ENCODE assay signal across 8 mouse cellular contexts in genomic region chr9:87255696-87256030, GRCm38 (mm10). TPM values are rescaled to one million over a fixed set of nuclear protein-coding genes. Genes with fewer than 3 reads are reported as not detected.
DNase-seq lines count a peak whose midpoint lies in the region; ATAC-seq and TF ChIP-seq lines count a peak whose summit lies in the region.

No protein-coding gene starts in this region.

- no peaks in the 10 kb centered on the region; the same call in 1 of the 2 replicates for H3K9me3 ChIP-seq in heart, embryonic 16.5 days (replicated peaks; ENCODE audit: control insufficient read depth, low read length)
- H3K9me3 ChIP-seq in hindbrain, embryonic 15.5 days, result no peaks in the 10 kb centered on the region
- H3K9me3 ChIP-seq in midbrain, embryonic 14.5 days (ENCODE audit: control insufficient read depth, low read length), result no peaks in the 10 kb centered on the region

- no peak for TF ChIP-seq CTCF in bone marrow macrophage, adult 2 months (IDR thresholded peaks at IDR 0.05; ENCODE audit: low read depth, low read length)

- TF ChIP-seq POLR2A in bone marrow macrophage, adult 2 months (IDR thresholded peaks at IDR 0.05; ENCODE audit: borderline replicate concordance, low read depth, low read length), result no peak

- no peak for DNase-seq in heart, postnatal 10 days
- no peak for DNase-seq in midbrain, embryonic 14.5 days
- DNase-seq in gastrocnemius, postnatal 10 days, result no peak
- DNase-seq in urinary bladder, postnatal 14 days (ENCODE audit: low spot score), result no peak
- no peak for DNase-seq in right cerebral cortex, postnatal 10 days (ENCODE audit: low spot score in 2 of 2)

- H3K4me1 ChIP-seq in heart, embryonic 16.5 days (ENCODE audit: control insufficient read depth, insufficient read depth, low read length), result peaks cover 2% of the 10 kb centered on the region
- peaks cover 4% of the 10 kb centered on the region for H3K4me1 ChIP-seq in bone marrow macrophage, adult 2 months (ENCODE audit: control insufficient read depth, insufficient read depth, low read length)
- peaks cover 7% of the 10 kb centered on the region for H3K4me1 ChIP-seq in hindbrain, embryonic 15.5 days (replicated peaks)
- H3K4me1 ChIP-seq in midbrain, embryonic 14.5 days (ENCODE audit: control insufficient read depth, insufficient read depth, low read length), result 0 out of 2 replicates have a peak, but pooled peaks cover 5% of the 10 kb centered on the region

- no peaks in the 10 kb centered on the region for H3K36me3 ChIP-seq in heart, embryonic 16.5 days (ENCODE audit: control insufficient read depth, insufficient read depth)
- no peaks in the 10 kb centered on the region for H3K36me3 ChIP-seq in hindbrain, embryonic 15.5 days
- no peaks in the 10 kb centered on the region for H3K36me3 ChIP-seq in midbrain, embryonic 14.5 days (ENCODE audit: control insufficient read depth, insufficient read depth, low read length)

- peak overlapping the region; percentile 85 for H3K4me2 ChIP-seq in heart, embryonic 16.5 days (ENCODE audit: low read depth, low read length)
- peak overlapping the region; percentile 71 for H3K4me2 ChIP-seq in hindbrain, embryonic 15.5 days
- peak overlapping the region; percentile 75 for H3K4me2 ChIP-seq in midbrain, embryonic 14.5 days (ENCODE audit: low read length)

- H3K9ac ChIP-seq in heart, embryonic 16.5 days (ENCODE audit: low read length), result peak overlapping the region; percentile 77
- H3K9ac ChIP-seq in hindbrain, embryonic 15.5 days, result peak overlapping the region; percentile 49
- H3K9ac ChIP-seq in midbrain, embryonic 14.5 days (replicated peaks; ENCODE audit: low read length), result peak overlapping the region; percentile 67

- intact Hi-C loops in heart, postnatal 10 days (cut with DNase I), result no loop called here

- H3K27me3 ChIP-seq in heart, embryonic 16.5 days (ENCODE audit: control insufficient read depth, insufficient read depth, low read length), result no peaks in the 10 kb centered on the region
- H3K27me3 ChIP-seq in hindbrain, embryonic 15.5 days, result no peaks in the 10 kb centered on the region
- no peaks in the 10 kb centered on the region for H3K27me3 ChIP-seq in midbrain, embryonic 14.5 days (ENCODE audit: control insufficient read depth, insufficient read depth, low read length)

- H3K4me3 ChIP-seq in heart, embryonic 16.5 days (ENCODE audit: low read length), result peak overlapping the region; percentile 69
- H3K4me3 ChIP-seq in bone marrow macrophage, adult 2 months (ENCODE audit: insufficient read depth, low read length), result peak overlapping the region; percentile 87
- H3K4me3 ChIP-seq in hindbrain, embryonic 15.5 days, result peak overlapping the region; percentile 67
- peak overlapping the region; percentile 66 for H3K4me3 ChIP-seq in midbrain, embryonic 14.5 days (replicated peaks; ENCODE audit: low read depth, low read length)

- H3K27ac ChIP-seq in heart, embryonic 16.5 days (ENCODE audit: low read length), result peak overlapping the region; percentile 63
- H3K27ac ChIP-seq in bone marrow macrophage, adult 2 months (ENCODE audit: insufficient read depth, low read depth, low read length), result no peak overlapping the region; the same call in 1 of the 2 replicates
- H3K27ac ChIP-seq in hindbrain, embryonic 15.5 days (replicated peaks), result peak overlapping the region; percentile 93
- H3K27ac ChIP-seq in midbrain, embryonic 14.5 days (replicated peaks; ENCODE audit: low read depth, low read length), result peak overlapping the region; percentile 91

- peak; percentile 71 for ATAC-seq in heart, embryonic 16.5 days (replicated peaks; ENCODE audit: extremely low read depth, insufficient read depth, low FRiP score)
- peak; percentile 82 for ATAC-seq in hindbrain, embryonic 15.5 days (ENCODE audit: low FRiP score, low read depth)
- ATAC-seq in midbrain, embryonic 14.5 days (ENCODE audit: low FRiP score, low TSS enrichment), result peak; percentile 79

- 16% methylated on average over 6 of the region's 6 CpGs for WGBS in heart, embryonic 16.5 days
- 21% methylated on average over 6 of the region's 6 CpGs for WGBS in hindbrain, embryonic 15.5 days
- 18% methylated on average over 6 of the region's 6 CpGs for WGBS in midbrain, embryonic 14.5 days

RNA-seq across cellular contexts. Expression of gene Cep162, which starts 0.3 kb away (rescaled TPM):
- 4.1 TPM in 2 replicates for polyA plus RNA-seq in heart, embryonic 16.5 days (2015; fragmentation: Nextera tagmentation; extraction: Ambion mirVana)
- 1 to 10 TPM; 4.1 to 5.7 TPM for total RNA-seq in heart, postnatal 10 days (2021)
- polyA plus RNA-seq in bone marrow macrophage, adult 2 months (2012; ENCODE audit: insufficient read depth, insufficient read length, missing spikeins), result 8.9 and 10.9 TPM in 2 replicates
- polyA plus RNA-seq in hindbrain, embryonic 15.5 days (2015; fragmentation: Nextera tagmentation; extraction: Ambion mirVana), result 6.4 and 7.3 TPM in 2 replicates
- polyA plus RNA-seq in midbrain, embryonic 14.5 days (2014; fragmentation: Nextera tagmentation; extraction: Ambion mirVana), result 6.9 and 9.0 TPM in 2 replicates
- total RNA-seq in gastrocnemius, postnatal 10 days (2021), result 1 to 10 TPM; 2.3 to 3.5 TPM
